Mouse (Mus musculus) forebrain, postnatal 0 days (tissue): ENCODE data around the gene Defb26. TPM values are rescaled to one million over a fixed set of nuclear protein-coding genes. Genes with fewer than 3 reads are reported as not detected.

Experiments used
- ATAC-seq: fragments of 200-750 bp; cut with Nextera tagmentation; 2 replicates; pipeline ENCODE4 v1.8.0; 2017; ENCODE audit warnings: mild to moderate bottlenecking, moderate library complexity
- DNase-seq: peaks from one replicate; pipeline ENCODE4 v3.0.0-alpha.2; 2015
- H3K27ac ChIP-seq: fragments of 300-500 bp; sonication (generic); 2 replicates; pipeline ENCODE4 v1.5.1; 2014; ENCODE audit warnings: low read depth, mild to moderate bottlenecking, antibody characterized with exemption, low read length, moderate library complexity, mixed read lengths
- H3K27me3 ChIP-seq: fragments of 300-500 bp; sonication (generic); 2 replicates; pipeline ENCODE4 v1.6.1; 2014; ENCODE audit warnings: mild to moderate bottlenecking, low read length, mixed read lengths; ENCODE audit not compliant: insufficient read depth
- H3K36me3 ChIP-seq: fragments of 300-500 bp; sonication (generic); 2 replicates; pipeline ENCODE4 v1.6.1; 2014; ENCODE audit warnings: mild to moderate bottlenecking, moderate library complexity; ENCODE audit not compliant: insufficient read depth
- H3K4me1 ChIP-seq: fragments of 300-500 bp; sonication (generic); 2 replicates; pipeline ENCODE4 v1.6.1; 2014; ENCODE audit warnings: antibody characterized with exemption; ENCODE audit not compliant: insufficient read depth
- H3K4me2 ChIP-seq: fragments of 300-500 bp; sonication (generic); 2 replicates; pipeline ENCODE4 v1.6.1; 2014; ENCODE audit warnings: low read depth, mild to moderate bottlenecking, moderate library complexity
- H3K4me3 ChIP-seq: fragments of 300-500 bp; sonication (generic); 2 replicates; pipeline ENCODE4 v1.5.1; 2014; ENCODE audit warnings: low read depth, low read length, mixed read lengths
- H3K9ac ChIP-seq: fragments of 300-500 bp; sonication (generic); 2 replicates; pipeline ENCODE4 v1.6.1; 2014; ENCODE audit warnings: mild to moderate bottlenecking
- H3K9me3 ChIP-seq: fragments of 300-500 bp; sonication (generic); 2 replicates; pipeline ENCODE4 v1.6.1; 2016; ENCODE audit warnings: low read length
- CTCF ChIP-seq: sonication (generic); IDR thresholded peaks from 2 replicates; pipeline ENCODE4 v1.5.1; 2016; ENCODE audit warnings: antibody characterized with exemption, control low read depth, low read depth
- WGBS: fragments of 180-500 bp; shearing (Covaris S2); extraction: QIAGEN DNeasy Blood & Tissue Kit; methylation state at CpG from one replicate; pipeline ENCODE4 v1.1.7; 2014; 5-methylcytosine and 5-hydroxymethylcytosine counted together
- polyA plus RNA-seq: library from polyadenylated mRNA; unstranded; fragments of >200 nt; fragmentation: Nextera tagmentation; extraction: Ambion mirVana; gene quantifications from 2 replicates; pipeline ENCODE4 v1.2.1, GENCODE M21; 2015
- total RNA-seq: library from RNA; depleted of rRNA; stranded (reverse); fragments of >200 nt; gene quantifications from 2 replicates; pipeline ENCODE4 v1.2.3, GENCODE M21; 2014

Gene Defb26
- total and polyA plus RNA-seq, 2 experiments from 2014 or later, result not detected

- no peak for TF ChIP-seq CTCF
- no peak overlapping the region for H3K9ac ChIP-seq
- ATAC-seq, result no peak
- DNase-seq, result no peak
- WGBS, result 86% methylated on average over 9 of the region's 9 CpGs
- no peaks in the 10 kb centered on the region for H3K27me3 ChIP-seq
- H3K36me3 ChIP-seq, result no peaks in the 10 kb centered on the region
- H3K4me1 ChIP-seq, result no peaks in the 10 kb centered on the region
- no peaks in the 10 kb centered on the region for H3K9me3 ChIP-seq
- no peak overlapping the region for H3K27ac ChIP-seq
- no peak overlapping the region for H3K4me3 ChIP-seq
- no peak overlapping the region for H3K4me2 ChIP-seq
Observed at GRCm38 (mm10) chr2:152541979-152542378, 30.5 kb upstream of the Defb26 start.

GRCm38 (mm10) chr2:152539944-152540710 is 28.6 kb upstream of the Defb26 start, which contains the start of gene Defb29:
Defb29 (minus strand) TSS chr2:152540098.
- no peak within 1 kb of the TSS for H3K4me2 ChIP-seq
- ATAC-seq, result no peak
- no peaks in the 10 kb centered on the region for H3K9me3 ChIP-seq
- no peaks in the 10 kb centered on the region for H3K36me3 ChIP-seq
- DNase-seq, result no peak
- TF ChIP-seq CTCF, result no peak
- no peaks in the 10 kb centered on the region for H3K27me3 ChIP-seq
- no peak within 1 kb of the TSS for H3K27ac ChIP-seq
- no peak within 1 kb of the TSS for H3K4me3 ChIP-seq
- WGBS, result 58% methylated on average over 13 of the region's 13 CpGs
- H3K9ac ChIP-seq, result no peak within 1 kb of the TSS
- H3K4me1 ChIP-seq, result no peaks in the 10 kb centered on the region

DNA sequence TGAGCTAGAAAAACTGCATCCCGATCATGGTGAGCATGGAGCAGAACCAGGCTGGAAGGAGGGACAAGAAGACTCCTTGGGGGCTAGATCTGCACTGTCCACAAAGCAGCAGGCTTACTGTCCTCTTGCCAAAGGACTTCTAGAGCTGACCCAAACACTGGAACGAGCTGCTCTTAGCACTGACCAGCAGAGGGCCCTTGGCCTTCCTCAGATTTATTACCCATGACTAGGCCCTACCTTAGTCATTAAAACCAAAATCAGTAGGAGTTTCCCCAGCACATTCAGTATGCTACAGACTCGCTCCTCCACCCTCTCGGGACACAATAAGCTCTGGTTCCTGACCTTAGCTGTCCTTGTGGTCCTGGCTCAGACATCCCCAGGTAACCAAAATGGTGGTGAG is 6.5 kb upstream of the Defb26 start, which contains the start of gene Defb28:
Gene Defb28, plus strand, starts transcription at position 275 of the 400 bp plus-strand sequence.
- H3K27ac ChIP-seq, result no peak within 1 kb of the TSS
- no peak for TF ChIP-seq CTCF
- no peaks in the 10 kb centered on the region for H3K36me3 ChIP-seq
- no peak within 1 kb of the TSS for H3K4me2 ChIP-seq
- WGBS, result 78% methylated on average over 4 of the region's 4 CpGs
- H3K9me3 ChIP-seq, result no peaks in the 10 kb centered on the region
- H3K27me3 ChIP-seq, result no peaks in the 10 kb centered on the region
- H3K4me3 ChIP-seq, result no peak within 1 kb of the TSS
- no peaks in the 10 kb centered on the region for H3K4me1 ChIP-seq
- no peak within 1 kb of the TSS for H3K9ac ChIP-seq
- DNase-seq (no peak), ATAC-seq (no peak)

DNA sequence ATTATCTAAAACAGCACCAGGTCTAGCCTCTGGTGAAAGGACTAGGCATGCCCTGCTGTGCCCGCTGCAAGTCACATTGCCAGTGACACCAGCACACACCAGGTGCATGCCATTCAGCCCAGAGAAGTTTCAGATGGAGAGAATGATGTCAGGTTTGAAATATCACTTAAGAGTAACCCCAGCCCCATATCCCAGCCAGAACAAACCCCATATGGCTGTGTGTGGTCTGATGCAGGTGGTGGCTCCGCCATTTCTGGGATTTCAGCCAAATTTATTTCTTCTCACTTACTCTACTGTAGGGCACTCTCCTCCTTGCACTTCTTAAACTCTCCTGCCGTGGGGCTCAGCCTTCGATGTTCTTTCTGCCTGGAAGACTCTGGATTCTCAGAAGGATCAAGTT is 4.6 kb upstream of the Defb26 start:
- TF ChIP-seq CTCF, result no peak
- Histone ChIP-seq H3K27me3 (no peaks in the 10 kb centered on the region), H3K27ac (no peak overlapping the region), H3K36me3 (no peaks in the 10 kb centered on the region), H3K4me3 (no peak overlapping the region), H3K4me1 (no peaks in the 10 kb centered on the region), H3K9ac (no peak overlapping the region), H3K4me2 (no peak overlapping the region), H3K9me3 (no peaks in the 10 kb centered on the region)
- 56% methylated on average over 4 of the region's 4 CpGs for WGBS
- DNase-seq (no peak), ATAC-seq (no peak)

DNA sequence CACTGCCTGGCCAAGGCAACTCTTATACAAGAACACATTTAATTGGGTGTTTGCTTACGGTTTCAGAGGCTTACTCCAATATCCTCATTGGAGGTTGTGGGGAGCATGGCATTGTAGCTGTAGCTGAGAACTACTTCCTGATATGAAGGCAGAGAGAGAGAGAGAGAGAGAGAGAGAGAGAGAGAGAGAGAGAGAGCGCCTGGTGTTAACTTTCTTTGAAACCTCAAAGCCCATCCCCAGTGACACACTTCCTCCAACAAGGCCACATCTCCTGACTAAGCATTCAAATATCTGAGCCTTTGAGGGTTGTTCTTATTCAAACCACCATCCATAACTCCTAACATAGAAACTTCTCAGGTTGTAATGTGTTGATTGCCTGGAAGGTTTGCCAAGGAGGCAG is 7.5 kb downstream of the Defb26 start:
- no peak for ATAC-seq
- WGBS, result 94% methylated on average over 2 of the region's 2 CpGs

GRCm38 (mm10) chr2:152500863-152501229 is 10.6 kb downstream of the Defb26 start:
- no peaks in the 10 kb centered on the region for H3K27me3 ChIP-seq
- no peaks in the 10 kb centered on the region for H3K9me3 ChIP-seq
- H3K4me3 ChIP-seq, result no peak overlapping the region
- DNase-seq, result no peak
- H3K27ac ChIP-seq, result no peak overlapping the region
- H3K4me1 ChIP-seq, result no peaks in the 10 kb centered on the region
- ATAC-seq, result no peak
- no peak overlapping the region for H3K4me2 ChIP-seq
- no peaks in the 10 kb centered on the region for H3K36me3 ChIP-seq
- peak; percentile 27 for TF ChIP-seq CTCF
- H3K9ac ChIP-seq, result no peak overlapping the region
- 83% methylated on average over 6 of the region's 6 CpGs for WGBS

More for the DNA sequence above, 7.5 kb downstream of the Defb26 start:
- H3K9me3 ChIP-seq, result no peaks in the 10 kb centered on the region
- TF ChIP-seq CTCF, result no peak
- H3K36me3 ChIP-seq, result no peaks in the 10 kb centered on the region
- H3K4me2 ChIP-seq, result no peak overlapping the region
- no peaks in the 10 kb centered on the region for H3K27me3 ChIP-seq
- H3K4me1 ChIP-seq, result no peaks in the 10 kb centered on the region
- no peak overlapping the region for H3K27ac ChIP-seq
- no peak overlapping the region for H3K9ac ChIP-seq
- no peak overlapping the region for H3K4me3 ChIP-seq
- DNase-seq, result no peak

DNA sequence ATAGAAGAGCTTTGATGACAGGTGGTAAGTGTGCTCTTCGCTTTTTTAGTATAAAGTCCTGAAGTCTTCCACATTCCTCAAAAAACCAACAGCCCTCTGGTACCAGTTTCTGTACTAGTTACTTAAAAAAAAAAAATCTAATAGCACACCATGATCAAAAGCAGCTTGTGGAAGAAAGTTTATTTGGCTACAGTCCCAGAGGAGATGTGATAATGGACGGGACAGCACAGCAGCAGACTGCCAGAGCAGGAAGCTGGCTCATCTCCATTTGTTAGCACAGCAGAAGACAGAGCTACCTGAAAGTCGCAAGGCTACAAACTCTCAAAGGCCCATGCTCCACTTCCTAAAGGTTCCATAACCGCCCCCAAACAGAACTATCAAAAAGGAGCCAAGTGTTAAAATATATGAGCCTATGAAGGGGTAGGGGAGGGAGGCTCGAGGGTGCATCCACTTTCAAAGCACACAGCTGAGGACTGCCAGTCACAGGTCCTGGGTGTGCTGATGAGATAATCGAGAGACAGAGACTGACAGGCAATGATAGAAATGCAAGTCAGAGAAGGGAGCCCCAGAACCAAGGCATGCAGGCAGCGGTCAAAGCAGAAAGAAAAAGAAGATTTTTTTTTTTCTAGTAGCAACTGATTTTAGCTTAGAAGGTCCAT is 11.2 kb downstream of the Defb26 start:
- 79% methylated on average over 7 of the region's 7 CpGs for whole genome bisulfite sequencing

More for the DNA sequence above, 11.2 kb downstream of the Defb26 start:
- Histone ChIP-seq H3K36me3 (no peaks in the 10 kb centered on the region), H3K4me1 (no peaks in the 10 kb centered on the region), H3K27me3 (no peaks in the 10 kb centered on the region), H3K9me3 (no peaks in the 10 kb centered on the region), H3K4me3 (no peak overlapping the region), H3K4me2 (no peak overlapping the region), H3K9ac (no peak overlapping the region), H3K27ac (no peak overlapping the region)
- ATAC-seq (no peak), DNase-seq (no peak)
- TF ChIP-seq CTCF, result no peak
